Mouse (Mus musculus) testis, adult 2 months (tissue): Measurements from ENCODE around the gene Gse1. TPM values are rescaled to one million over a fixed set of nuclear protein-coding genes. Genes with fewer than 3 reads are reported as not detected.

Experiments used
- H3K27ac ChIP-seq: fragments of 200-500 bp; 2 replicates; pipeline ENCODE4 v1.5.1; 2012; ENCODE audit warnings: low read depth, low read length; ENCODE audit not compliant: control insufficient read depth, insufficient read depth
- H3K27me3 ChIP-seq: fragments of 200-500 bp; 2 replicates; pipeline ENCODE4 v1.6.1; 2012; ENCODE audit warnings: mild to moderate bottlenecking, low read length, moderate library complexity; ENCODE audit not compliant: control insufficient read depth, insufficient read depth
- H3K36me3 ChIP-seq: fragments of 200-500 bp; 2 replicates; pipeline ENCODE4 v1.6.1; 2012; ENCODE audit warnings: mild to moderate bottlenecking, low read length; ENCODE audit not compliant: control insufficient read depth, insufficient read depth
- H3K4me1 ChIP-seq: fragments of 200-500 bp; 2 replicates; pipeline ENCODE4 v1.6.1; 2012; ENCODE audit warnings: low read length; ENCODE audit not compliant: control insufficient read depth, insufficient read depth
- H3K4me3 ChIP-seq: fragments of 200-500 bp; 2 replicates; pipeline ENCODE4 v1.5.1; 2012; ENCODE audit warnings: low read depth, mild to moderate bottlenecking, low read length, moderate library complexity, mixed read lengths; ENCODE audit not compliant: control insufficient read depth
- CTCF ChIP-seq: fragments of 200-500 bp; IDR thresholded peaks from 2 replicates; pipeline ENCODE4 v1.5.1; 2012; ENCODE audit warnings: low read depth, mild to moderate bottlenecking, inconsistent platforms, low read length, moderate library complexity; ENCODE audit not compliant: control insufficient read depth, insufficient read depth, insufficient replicate concordance
- POLR2A ChIP-seq: fragments of 200-500 bp; IDR thresholded peaks from 2 replicates; pipeline ENCODE4 v1.6.1; 2012; ENCODE audit warnings: low read depth, mild to moderate bottlenecking, inconsistent platforms, low read length, moderate library complexity; ENCODE audit not compliant: control insufficient read depth
- polyA plus RNA-seq: library from polyadenylated mRNA; depleted of rRNA; stranded (reverse); fragments of >200 nt; gene quantifications from 2 replicates; pipeline ENCODE4 v1.2.3, GENCODE M21; 2012

The Gse1 gene
- polyA plus RNA-seq, 1 experiment, result 4.0 TPM

- Histone ChIP-seq H3K4me1 (peaks cover 12% of the 10 kb centered on the region), H3K36me3 (no peaks in the 10 kb centered on the region), H3K27me3 (no peaks in the 10 kb centered on the region), H3K27ac (no peak overlapping the region), H3K4me3 (no peak overlapping the region)
- TF ChIP-seq CTCF, result no peak
- no peak for TF ChIP-seq POLR2A
Observed at GRCm38 (mm10) chr8:120507290-120507689, 279.0 kb downstream of the Gse1 start.

GRCm38 (mm10) chr8:120509136-120510034 is 281.1 kb downstream of the Gse1 start:
- no peaks in the 10 kb centered on the region for H3K27me3 ChIP-seq
- H3K4me1 ChIP-seq, result peaks cover 7% of the 10 kb centered on the region
- H3K36me3 ChIP-seq, result no peaks in the 10 kb centered on the region
- no peak overlapping the region for H3K27ac ChIP-seq
- no peak for TF ChIP-seq POLR2A
- no peak for TF ChIP-seq CTCF
- H3K4me3 ChIP-seq, result no peak overlapping the region

- H3K27ac ChIP-seq, result no peak overlapping the region
Observed at GRCm38 (mm10) chr8:120510035-120510416, 281.8 kb downstream of the Gse1 start.

GRCm38 (mm10) chr8:120510863-120511457 is 282.7 kb downstream of the Gse1 start:
- Histone ChIP-seq H3K36me3 (no peaks in the 10 kb centered on the region), H3K4me3 (no peak overlapping the region), H3K27me3 (no peaks in the 10 kb centered on the region), H3K4me1 (peaks cover 2% of the 10 kb centered on the region), H3K27ac (no peak overlapping the region)
- TF ChIP-seq CTCF, result no peak
- TF ChIP-seq POLR2A, result no peak

More at GRCm38 (mm10) chr8:120510035-120510416, 281.8 kb downstream of the Gse1 start:
- Histone ChIP-seq H3K4me3 (no peak overlapping the region), H3K4me1 (peaks cover 5% of the 10 kb centered on the region), H3K27me3 (no peaks in the 10 kb centered on the region), H3K36me3 (no peaks in the 10 kb centered on the region)
- no peak for TF ChIP-seq POLR2A
- no peak for TF ChIP-seq CTCF

DNA sequence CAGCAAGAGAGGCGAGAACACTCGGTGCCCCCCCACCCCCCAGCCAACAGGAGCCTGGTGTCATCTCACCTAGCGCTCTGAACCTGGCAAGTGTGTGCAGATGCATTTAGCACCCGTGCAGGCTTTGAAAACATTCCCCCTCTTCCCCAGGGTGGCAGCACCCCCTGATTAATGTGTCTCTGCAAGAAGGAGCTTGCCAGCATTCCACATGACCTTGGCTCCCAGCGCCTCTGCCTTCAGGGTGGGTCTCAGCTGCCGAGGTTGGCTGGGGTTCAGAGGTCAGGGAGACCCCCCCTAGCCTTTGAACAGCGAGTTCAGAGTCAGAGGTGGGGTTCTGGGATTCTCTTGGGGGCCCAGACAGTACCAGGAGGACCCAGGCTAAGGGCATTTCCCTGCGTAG is 283.5 kb downstream of the Gse1 start:
- Histone ChIP-seq H3K27me3 (no peaks in the 10 kb centered on the region), H3K4me3 (no peak overlapping the region), H3K4me1 (peaks cover 2% of the 10 kb centered on the region), H3K27ac (no peak overlapping the region), H3K36me3 (no peaks in the 10 kb centered on the region)
- no peak for TF ChIP-seq CTCF
- TF ChIP-seq POLR2A, result no peak

GRCm38 (mm10) chr8:120512326-120512725 is 284.1 kb downstream of the Gse1 start:
- H3K4me3 ChIP-seq, result no peak overlapping the region
- peaks cover 2% of the 10 kb centered on the region; the same call in 1 of the 2 replicates for H3K4me1 ChIP-seq
- H3K27me3 ChIP-seq, result no peaks in the 10 kb centered on the region
- no peak for TF ChIP-seq POLR2A
- TF ChIP-seq CTCF, result no peak
- no peaks in the 10 kb centered on the region for H3K36me3 ChIP-seq
- H3K27ac ChIP-seq, result no peak overlapping the region

DNA sequence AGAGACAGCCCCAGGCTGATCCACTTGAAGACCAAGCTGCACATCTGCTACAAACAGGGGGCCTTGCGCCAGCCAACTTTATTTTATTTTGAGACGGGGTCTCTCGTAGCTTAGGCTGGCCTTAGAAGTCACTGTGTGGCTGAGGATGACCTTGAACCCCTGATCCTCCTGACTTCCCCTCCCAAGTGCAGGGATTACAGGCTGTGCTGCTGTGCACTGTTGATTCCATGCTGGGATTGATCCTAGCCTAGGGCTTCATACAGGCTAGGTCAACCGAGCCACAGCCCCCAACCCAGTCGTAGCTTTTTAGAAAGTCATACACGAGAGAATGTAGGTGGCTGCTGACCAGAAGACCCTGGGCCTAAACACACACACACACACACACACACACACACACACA is 284.9 kb downstream of the Gse1 start:
- peaks cover 2% of the 10 kb centered on the region; the same call in 1 of the 2 replicates for H3K4me1 ChIP-seq
- no peaks in the 10 kb centered on the region for H3K36me3 ChIP-seq
- TF ChIP-seq POLR2A (no peak), CTCF (no peak)
- no peak overlapping the region for H3K27ac ChIP-seq
- H3K4me3 ChIP-seq, result no peak overlapping the region
- no peaks in the 10 kb centered on the region for H3K27me3 ChIP-seq

GRCm38 (mm10) chr8:120513638-120514461 is 285.6 kb downstream of the Gse1 start:
- TF ChIP-seq CTCF, result no peak
- TF ChIP-seq POLR2A, result no peak
- no peaks in the 10 kb centered on the region for H3K27me3 ChIP-seq
- H3K4me3 ChIP-seq, result no peak overlapping the region
- H3K36me3 ChIP-seq, result no peaks in the 10 kb centered on the region
- no peak overlapping the region for H3K27ac ChIP-seq
- peaks cover 4% of the 10 kb centered on the region for H3K4me1 ChIP-seq
